Mouse (Mus musculus): Measurements from ENCODE around the gene Ino80.

Ino80 gene

GRCm38 (mm10) chr2:119355089-119355488 lies 122.4 kb downstream of the Ino80 start:
- no peak for DNase-seq (ENCODE audit: low read depth, low spot score)
- no peaks in the 10 kb centered on the region for H3K36me3 ChIP-seq (ENCODE audit: control insufficient read depth, insufficient read depth, low read length, poor library complexity, severe bottlenecking)
- H3K27me3 ChIP-seq (ENCODE audit: control insufficient read depth, insufficient read depth, low read length, poor library complexity, severe bottlenecking): no peaks in the 10 kb centered on the region

GRCm38 (mm10) chr2:119353707-119354106 lies 123.8 kb downstream of the Ino80 start:
- DNase-seq (ENCODE audit: low read depth, low spot score): no peak
- H3K27me3 ChIP-seq (ENCODE audit: control insufficient read depth, insufficient read depth, low read length, poor library complexity, severe bottlenecking): no peaks in the 10 kb centered on the region
- no peaks in the 10 kb centered on the region for H3K36me3 ChIP-seq (ENCODE audit: control insufficient read depth, insufficient read depth, low read length, poor library complexity, severe bottlenecking)

GRCm38 (mm10) chr2:119350555-119351486 lies 126.7 kb downstream of the Ino80 start, which contains the start of gene Chac1:
Gene Chac1, plus strand, starts transcription at chr2:119351229.
- Histone ChIP-seq H3K36me3 (ENCODE audit: control insufficient read depth, insufficient read depth, low read length, poor library complexity, severe bottlenecking) (no peaks in the 10 kb centered on the region), H3K27me3 (ENCODE audit: control insufficient read depth, insufficient read depth, low read length, poor library complexity, severe bottlenecking) (no peaks in the 10 kb centered on the region)
- peak; percentile 65 for DNase-seq (ENCODE audit: low read depth, low spot score)

DNA sequence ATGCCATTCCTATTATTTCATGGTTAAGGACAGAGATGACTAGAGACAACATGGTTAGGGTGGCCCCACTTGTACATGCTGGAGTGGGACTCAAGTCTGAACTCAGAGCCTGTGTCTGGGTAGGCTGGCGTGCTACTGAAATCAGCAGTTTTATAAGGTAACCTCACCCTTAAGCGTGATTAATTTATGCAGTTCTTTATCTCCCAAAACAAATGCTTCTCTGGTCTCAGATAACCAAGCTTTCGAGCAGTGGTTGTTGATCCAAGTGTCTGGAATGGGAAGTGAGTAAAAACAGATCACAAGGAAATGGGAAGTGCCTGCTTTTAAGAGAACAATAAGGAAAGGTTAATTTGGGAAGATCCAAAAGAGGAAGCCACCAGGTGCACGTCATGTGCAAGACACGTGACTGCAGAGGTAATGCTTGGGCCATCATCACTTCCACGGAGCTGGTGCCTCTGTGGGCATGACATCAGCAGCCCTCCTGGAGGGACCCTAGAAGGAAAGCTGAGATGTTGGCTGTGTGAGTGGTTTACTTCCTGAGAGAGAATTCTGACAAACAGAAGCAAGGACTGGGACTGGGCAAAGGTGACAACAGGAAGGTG lies 132.8 kb downstream of the Ino80 start:
- DNase-seq (ENCODE audit: low read depth, low spot score): peak; percentile 36
- Histone ChIP-seq H3K27me3 (ENCODE audit: control insufficient read depth, insufficient read depth, low read length, poor library complexity, severe bottlenecking) (no peaks in the 10 kb centered on the region), H3K36me3 (ENCODE audit: control insufficient read depth, insufficient read depth, low read length, poor library complexity, severe bottlenecking) (no peaks in the 10 kb centered on the region)

- no peaks in the 10 kb centered on the region for H3K36me3 ChIP-seq (ENCODE audit: control insufficient read depth, insufficient read depth, low read length, poor library complexity, severe bottlenecking)
- no peaks in the 10 kb centered on the region for H3K27me3 ChIP-seq (ENCODE audit: control insufficient read depth, insufficient read depth, low read length, poor library complexity, severe bottlenecking)
- DNase-seq (ENCODE audit: low read depth, low spot score): peak; percentile 86
These were observed 139.8 kb downstream of the Ino80 start for GRCm38 (mm10) chr2:119337425-119338265.

DNA sequence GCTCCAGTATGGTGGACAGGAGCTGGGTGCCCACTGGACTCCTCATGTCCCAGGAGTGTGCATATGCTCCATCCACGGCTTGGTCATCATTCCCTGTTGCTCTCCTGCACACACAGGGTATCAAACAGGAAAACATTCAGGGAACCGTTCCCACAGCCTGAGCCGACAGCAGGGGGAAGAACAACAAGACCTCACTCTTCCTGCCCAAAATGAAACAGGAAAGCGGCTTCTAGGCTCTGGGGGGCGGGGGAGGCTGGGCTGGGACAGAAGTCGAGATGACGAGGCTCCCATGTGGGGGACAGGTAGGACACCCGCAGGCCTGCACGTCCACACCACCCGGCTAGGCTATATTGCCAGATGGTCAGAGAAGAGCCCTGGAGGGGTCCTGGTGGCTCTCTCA lies 141.0 kb downstream of the Ino80 start:
- no peak for DNase-seq (ENCODE audit: low read depth, low spot score)
- Histone ChIP-seq H3K36me3 (ENCODE audit: control insufficient read depth, insufficient read depth, low read length, poor library complexity, severe bottlenecking) (no peaks in the 10 kb centered on the region), H3K27me3 (ENCODE audit: control insufficient read depth, insufficient read depth, low read length, poor library complexity, severe bottlenecking) (no peaks in the 10 kb centered on the region)

GRCm38 (mm10) chr2:119336002-119336401 lies 141.5 kb downstream of the Ino80 start:
- DNase-seq (ENCODE audit: low read depth, low spot score): no peak
- H3K27me3 ChIP-seq (ENCODE audit: control insufficient read depth, insufficient read depth, low read length, poor library complexity, severe bottlenecking): no peaks in the 10 kb centered on the region
- H3K36me3 ChIP-seq (ENCODE audit: control insufficient read depth, insufficient read depth, low read length, poor library complexity, severe bottlenecking): no peaks in the 10 kb centered on the region

DNA sequence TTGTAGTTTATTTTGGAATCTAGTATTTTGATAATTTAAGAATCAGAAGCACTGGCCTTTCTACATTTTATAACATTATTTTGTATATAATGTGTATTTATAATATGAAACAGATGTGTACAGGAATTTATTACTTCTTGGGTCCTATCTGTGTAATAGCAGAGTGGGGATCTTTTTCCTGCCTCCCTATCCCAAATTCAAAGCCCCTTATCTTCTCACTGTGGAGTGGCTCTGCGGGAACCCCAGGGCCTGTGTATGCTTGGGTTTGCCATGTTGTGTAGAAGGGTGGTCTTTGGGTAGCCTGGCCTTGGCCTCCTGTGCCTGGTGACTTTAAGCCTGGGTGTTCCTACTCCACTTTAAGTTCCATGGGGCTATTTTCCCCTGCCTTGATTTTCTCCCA lies 142.0 kb downstream of the Ino80 start:
- H3K36me3 ChIP-seq (ENCODE audit: control insufficient read depth, insufficient read depth, low read length, poor library complexity, severe bottlenecking): no peaks in the 10 kb centered on the region
- DNase-seq (ENCODE audit: low read depth, low spot score): no peak

DNA sequence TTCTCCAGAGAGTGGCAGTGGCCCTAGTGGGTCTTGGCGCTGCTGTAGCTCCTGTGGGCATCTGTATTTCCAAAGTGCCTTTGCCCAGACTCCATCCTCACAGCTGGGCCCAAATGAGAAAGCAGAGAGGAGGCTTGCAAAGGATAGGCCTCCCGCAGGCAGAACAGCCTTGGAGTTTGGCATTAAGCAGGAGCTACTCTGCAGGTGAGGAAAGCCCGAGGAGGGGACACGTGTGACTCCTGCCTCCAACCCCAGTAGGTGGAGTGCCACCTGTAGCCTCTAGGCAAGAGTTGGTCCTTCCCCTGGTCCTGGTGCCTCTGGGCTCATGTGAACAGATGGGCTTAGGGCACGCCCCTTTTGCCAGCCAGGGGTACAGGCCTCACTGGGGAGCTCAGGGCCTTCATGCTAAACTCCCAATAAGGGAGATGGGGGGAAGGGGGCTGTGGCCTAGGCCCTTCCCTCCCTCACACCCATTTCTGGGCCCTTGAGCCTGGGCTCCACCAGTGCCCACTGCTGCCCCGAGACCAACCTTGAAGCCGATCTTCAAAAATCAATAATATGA lies 142.4 kb downstream of the Ino80 start:
- Histone ChIP-seq H3K36me3 (ENCODE audit: control insufficient read depth, insufficient read depth, low read length, poor library complexity, severe bottlenecking) (no peaks in the 10 kb centered on the region), H3K27me3 (ENCODE audit: control insufficient read depth, insufficient read depth, low read length, poor library complexity, severe bottlenecking) (no peaks in the 10 kb centered on the region)
- DNase-seq (ENCODE audit: low read depth, low spot score): no peak

More for the DNA sequence above, 142.0 kb downstream of the Ino80 start:
- no peaks in the 10 kb centered on the region for H3K27me3 ChIP-seq (ENCODE audit: control insufficient read depth, insufficient read depth, low read length, poor library complexity, severe bottlenecking)

GRCm38 (mm10) chr2:119334135-119334534 lies 143.4 kb downstream of the Ino80 start:
- no peak for DNase-seq (ENCODE audit: low read depth, low spot score)
- Histone ChIP-seq H3K36me3 (ENCODE audit: control insufficient read depth, insufficient read depth, low read length, poor library complexity, severe bottlenecking) (no peaks in the 10 kb centered on the region), H3K27me3 (ENCODE audit: control insufficient read depth, insufficient read depth, low read length, poor library complexity, severe bottlenecking) (no peaks in the 10 kb centered on the region)

DNA sequence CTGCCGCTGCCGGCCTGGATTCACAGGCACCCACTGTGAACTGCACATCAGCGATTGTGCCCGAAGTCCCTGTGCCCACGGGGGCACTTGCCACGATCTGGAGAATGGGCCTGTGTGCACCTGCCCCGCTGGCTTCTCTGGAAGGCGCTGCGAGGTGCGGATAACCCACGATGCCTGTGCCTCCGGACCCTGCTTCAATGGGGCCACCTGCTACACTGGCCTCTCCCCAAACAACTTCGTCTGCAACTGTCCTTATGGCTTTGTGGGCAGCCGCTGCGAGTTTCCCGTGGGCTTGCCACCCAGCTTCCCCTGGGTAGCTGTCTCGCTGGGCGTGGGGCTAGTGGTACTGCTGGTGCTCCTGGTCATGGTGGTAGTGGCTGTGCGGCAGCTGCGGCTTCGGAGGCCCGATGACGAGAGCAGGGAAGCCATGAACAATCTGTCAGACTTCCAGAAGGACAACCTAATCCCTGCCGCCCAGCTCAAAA lies 145.3 kb downstream of the Ino80 start:
- DNase-seq (ENCODE audit: low read depth, low spot score): no peak

GRCm38 (mm10) chr2:119330795-119331194 lies 146.7 kb downstream of the Ino80 start:
- no peaks in the 10 kb centered on the region for H3K27me3 ChIP-seq (ENCODE audit: control insufficient read depth, insufficient read depth, low read length, poor library complexity, severe bottlenecking)
- H3K36me3 ChIP-seq (ENCODE audit: control insufficient read depth, insufficient read depth, low read length, poor library complexity, severe bottlenecking): no peaks in the 10 kb centered on the region
- DNase-seq (ENCODE audit: low read depth, low spot score): no peak

More for the DNA sequence above, 145.3 kb downstream of the Ino80 start:
- no peaks in the 10 kb centered on the region for H3K27me3 ChIP-seq (ENCODE audit: control insufficient read depth, insufficient read depth, low read length, poor library complexity, severe bottlenecking)
- H3K36me3 ChIP-seq (ENCODE audit: control insufficient read depth, insufficient read depth, low read length, poor library complexity, severe bottlenecking): no peaks in the 10 kb centered on the region

DNA sequence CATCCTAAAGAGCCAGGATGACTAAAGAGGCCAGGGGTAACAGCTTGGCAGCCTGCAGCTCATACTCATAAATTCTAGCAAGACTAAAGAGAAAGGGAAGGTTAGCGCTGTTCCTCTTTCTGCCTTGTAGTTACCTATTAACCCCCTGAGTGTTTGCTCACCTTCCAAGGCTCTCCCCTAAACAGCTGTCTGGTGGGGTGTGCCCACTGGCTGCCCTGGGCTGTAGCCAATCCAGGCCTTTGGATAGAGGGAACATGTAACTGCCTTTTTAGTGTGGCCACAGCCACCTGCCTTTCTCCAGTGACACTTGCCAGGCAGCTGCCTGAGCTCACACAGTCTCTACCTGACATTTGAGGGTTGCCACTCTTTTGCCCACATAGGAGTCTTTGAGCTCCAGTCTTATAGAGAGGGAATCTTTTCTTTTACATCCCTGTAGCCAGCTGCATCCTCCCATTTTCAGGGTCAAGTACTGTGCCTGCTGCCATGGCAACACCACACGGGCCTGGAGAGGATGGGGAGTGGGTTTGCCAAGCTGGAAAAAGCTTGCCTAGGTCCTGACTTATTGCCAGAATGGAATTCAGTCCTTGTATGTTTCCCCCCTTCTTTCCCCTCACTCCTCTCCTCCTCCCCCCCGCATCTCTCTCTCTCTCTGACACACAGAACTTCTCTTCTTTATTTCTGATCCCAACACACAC lies 148.2 kb downstream of the Ino80 start:
- Histone ChIP-seq H3K27me3 (ENCODE audit: control insufficient read depth, insufficient read depth, low read length, poor library complexity, severe bottlenecking) (no peaks in the 10 kb centered on the region), H3K36me3 (ENCODE audit: control insufficient read depth, insufficient read depth, low read length, poor library complexity, severe bottlenecking) (no peaks in the 10 kb centered on the region)
- DNase-seq (ENCODE audit: low read depth, low spot score): no peak

DNA sequence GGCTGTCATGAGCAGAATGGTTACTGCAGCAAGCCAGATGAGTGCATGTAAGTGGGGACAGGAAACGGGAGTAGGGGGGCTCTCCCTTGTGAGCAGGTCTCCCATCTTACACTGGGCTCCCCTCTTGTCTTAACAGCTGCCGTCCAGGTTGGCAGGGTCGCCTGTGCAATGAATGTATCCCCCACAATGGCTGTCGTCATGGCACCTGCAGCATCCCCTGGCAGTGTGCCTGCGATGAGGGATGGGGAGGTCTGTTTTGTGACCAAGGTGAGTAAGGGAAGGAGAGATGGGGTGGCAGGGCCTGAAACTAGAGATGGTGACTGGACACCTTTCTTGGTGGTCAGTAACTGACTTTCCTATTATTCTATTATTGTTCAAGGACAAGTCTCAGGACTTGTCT lies 148.9 kb downstream of the Ino80 start:
- no peak for DNase-seq (ENCODE audit: low read depth, low spot score)
- no peaks in the 10 kb centered on the region for H3K27me3 ChIP-seq (ENCODE audit: control insufficient read depth, insufficient read depth, low read length, poor library complexity, severe bottlenecking)
- H3K36me3 ChIP-seq (ENCODE audit: control insufficient read depth, insufficient read depth, low read length, poor library complexity, severe bottlenecking): no peaks in the 10 kb centered on the region

Measured in splenic B cell, adult 2 months (primary cell).